ENCODE assay signal across 8 mouse cellular contexts in the genomic region with DNA sequence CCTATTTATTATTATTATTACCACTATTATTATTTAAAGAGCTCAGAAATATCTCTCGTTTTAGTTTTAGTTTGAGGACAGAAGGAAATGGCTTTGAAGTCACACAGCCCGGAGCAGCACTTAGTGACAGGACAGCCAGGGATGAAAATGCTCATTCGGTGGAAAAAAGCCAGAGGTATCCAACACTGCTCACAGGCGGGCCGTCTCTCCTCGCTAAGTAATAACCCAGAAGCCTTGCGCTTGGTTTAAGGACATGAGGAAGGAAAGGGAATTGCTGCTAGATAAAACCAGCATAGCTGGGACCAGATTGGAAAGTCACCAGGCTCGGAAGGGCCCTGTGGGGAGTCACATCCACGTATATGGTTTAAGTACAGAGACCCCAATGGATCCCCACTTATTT. TPM values are rescaled to one million over a fixed set of nuclear protein-coding genes. Genes with fewer than 3 reads are reported as not detected.
DNase-seq lines count a peak whose midpoint lies in the region; ATAC-seq lines count a peak whose summit lies in the region.

No protein-coding gene starts in this region.

- H3K9me3 ChIP-seq in kidney, embryonic 14.5 days (ENCODE audit: control insufficient read depth, low read length) = no peaks in the 10 kb centered on the region
- H3K9me3 ChIP-seq in forebrain, embryonic 13.5 days (replicated peaks) = no peaks in the 10 kb centered on the region
- H3K9me3 ChIP-seq in hindbrain, embryonic 12.5 days (replicated peaks) = no peaks in the 10 kb centered on the region
- no peaks in the 10 kb centered on the region for H3K9me3 ChIP-seq in midbrain, embryonic 16.5 days (replicated peaks; ENCODE audit: control insufficient read depth, low read length, poor library complexity, severe bottlenecking)

- H3K27me3 ChIP-seq in kidney, embryonic 14.5 days (ENCODE audit: control insufficient read depth, insufficient read depth, low read length) = no peaks in the 10 kb centered on the region
- H3K27me3 ChIP-seq in forebrain, embryonic 13.5 days = no peaks in the 10 kb centered on the region
- H3K27me3 ChIP-seq in hindbrain, embryonic 12.5 days = no peaks in the 10 kb centered on the region
- H3K27me3 ChIP-seq in midbrain, embryonic 16.5 days (ENCODE audit: control insufficient read depth, insufficient read depth, low read depth, low read length) = no peaks in the 10 kb centered on the region

- peaks cover 28% of the 10 kb centered on the region for H3K4me1 ChIP-seq in kidney, embryonic 14.5 days (ENCODE audit: control insufficient read depth, insufficient read depth, low read length)
- H3K4me1 ChIP-seq in forebrain, embryonic 13.5 days = peaks cover 37% of the 10 kb centered on the region
- H3K4me1 ChIP-seq in hindbrain, embryonic 12.5 days = peaks cover 41% of the 10 kb centered on the region
- H3K4me1 ChIP-seq in midbrain, embryonic 16.5 days (ENCODE audit: control insufficient read depth, insufficient read depth, low read length) = peaks cover 20% of the 10 kb centered on the region

- no peaks in the 10 kb centered on the region for H3K36me3 ChIP-seq in kidney, embryonic 14.5 days (ENCODE audit: control insufficient read depth, insufficient read depth, low read length)
- peaks cover 5% of the 10 kb centered on the region; the same call in 1 of the 2 replicates for H3K36me3 ChIP-seq in forebrain, embryonic 13.5 days (ENCODE audit: poor library complexity, severe bottlenecking)
- H3K36me3 ChIP-seq in hindbrain, embryonic 12.5 days = no peaks in the 10 kb centered on the region
- H3K36me3 ChIP-seq in midbrain, embryonic 16.5 days (ENCODE audit: control insufficient read depth, insufficient read depth, low read length) = no peaks in the 10 kb centered on the region

- H3K4me3 ChIP-seq in kidney, embryonic 14.5 days (ENCODE audit: low read length) = no peak overlapping the region
- H3K4me3 ChIP-seq in forebrain, embryonic 13.5 days = no peak overlapping the region
- H3K4me3 ChIP-seq in hindbrain, embryonic 12.5 days = no peak overlapping the region
- H3K4me3 ChIP-seq in midbrain, embryonic 16.5 days (ENCODE audit: low read depth, low read length) = no peak overlapping the region

- DNase-seq in kidney, adult 18-20 months = no peak
- no peak for DNase-seq in urinary bladder, postnatal 14 days (ENCODE audit: low spot score)
- DNase-seq in left cerebral cortex, postnatal 25 days (ENCODE audit: low spot score in 2 of 2) = no peak
- DNase-seq in layer of hippocampus, postnatal 14 days (ENCODE audit: low spot score in 2 of 2) = no peak

- no peak overlapping the region; the same call in 1 of the 2 replicates for H3K4me2 ChIP-seq in kidney, embryonic 14.5 days (replicated peaks; ENCODE audit: low read depth, low read length)
- H3K4me2 ChIP-seq in forebrain, embryonic 13.5 days = peak overlapping the region; percentile 17; the same call in 1 of the 2 replicates
- H3K4me2 ChIP-seq in hindbrain, embryonic 12.5 days (replicated peaks) = no peak overlapping the region
- H3K4me2 ChIP-seq in midbrain, embryonic 16.5 days (ENCODE audit: low read length) = no peak overlapping the region

- peak overlapping the region; percentile 59; the same call in 1 of the 2 replicates for H3K27ac ChIP-seq in kidney, embryonic 14.5 days (ENCODE audit: low read depth, low read length)
- H3K27ac ChIP-seq in forebrain, embryonic 13.5 days = peak overlapping the region; percentile 66
- H3K27ac ChIP-seq in hindbrain, embryonic 12.5 days = peak overlapping the region; percentile 52
- H3K27ac ChIP-seq in midbrain, embryonic 16.5 days (ENCODE audit: low read length) = peak overlapping the region; percentile 48

- H3K9ac ChIP-seq in kidney, embryonic 14.5 days (ENCODE audit: low read depth, low read length) = no peak overlapping the region
- peak overlapping the region; percentile 34; the same call in 1 of the 2 replicates for H3K9ac ChIP-seq in forebrain, embryonic 13.5 days
- no peak overlapping the region for H3K9ac ChIP-seq in hindbrain, embryonic 12.5 days
- no peak overlapping the region for H3K9ac ChIP-seq in midbrain, embryonic 16.5 days (ENCODE audit: low read depth, low read length)

- intact Hi-C loops in left cerebral cortex, postnatal 25 days (cut with DNase I) = no loop called here

- WGBS in kidney, embryonic 14.5 days = 12% methylated on average over 9 of the region's 9 CpGs
- 26% methylated on average over 9 of the region's 9 CpGs for WGBS in forebrain, embryonic 13.5 days
- 19% methylated on average over 9 of the region's 9 CpGs for WGBS in hindbrain, embryonic 12.5 days
- WGBS in midbrain, embryonic 16.5 days = 10% methylated on average over 9 of the region's 9 CpGs

- ATAC-seq in kidney, embryonic 14.5 days (ENCODE audit: low FRiP score, low TSS enrichment) = 0 out of 2 replicates have a peak, but pooled peaks have one; percentile 14
- no peak for ATAC-seq in forebrain, embryonic 13.5 days
- no peak for ATAC-seq in hindbrain, embryonic 12.5 days (ENCODE audit: low FRiP score)
- no peak for ATAC-seq in midbrain, embryonic 16.5 days

RNA-seq across cellular contexts. Expression of gene Nxn, which starts 35.3 kb away (rescaled TPM):
- polyA plus RNA-seq in kidney, embryonic 14.5 days (2014; fragmentation: Nextera tagmentation; extraction: Ambion mirVana) = 29.3 and 38.0 TPM in 2 replicates
- polyA plus RNA-seq in forebrain, embryonic 13.5 days (2015; fragmentation: Nextera tagmentation; extraction: Ambion mirVana) = 23.4 and 29.9 TPM in 2 replicates
- 54.3 and 57.3 TPM in 2 replicates for polyA plus RNA-seq in hindbrain, embryonic 12.5 days (2016; fragmentation: Nextera tagmentation; extraction: Ambion mirVana)
- polyA plus RNA-seq in midbrain, embryonic 16.5 days (2015; fragmentation: Nextera tagmentation; extraction: Ambion mirVana) = 16.3 and 17.4 TPM in 2 replicates
- 10 to 100 TPM; 10.3 to 11.5 TPM for total RNA-seq in left cerebral cortex, postnatal 25 days (2021)
- 10 to 100 TPM; 14.1 to 18.5 TPM for total RNA-seq in layer of hippocampus, postnatal 14 days (2021)

RNA-seq across cellular contexts. Expression of gene Timm22, which starts 43.1 kb away (rescaled TPM):
- 113 and 139 TPM in 2 replicates for polyA plus RNA-seq in kidney, embryonic 14.5 days (2014; fragmentation: Nextera tagmentation; extraction: Ambion mirVana)
- 102 and 104 TPM in 2 replicates for polyA plus RNA-seq in forebrain, embryonic 13.5 days (2015; fragmentation: Nextera tagmentation; extraction: Ambion mirVana)
- polyA plus RNA-seq in hindbrain, embryonic 12.5 days (2016; fragmentation: Nextera tagmentation; extraction: Ambion mirVana) = 111 and 113 TPM in 2 replicates
- 95.9 and 105 TPM in 2 replicates for polyA plus RNA-seq in midbrain, embryonic 16.5 days (2015; fragmentation: Nextera tagmentation; extraction: Ambion mirVana)
- 10 to 100 TPM; 36.3 to 37.3 TPM for total RNA-seq in left cerebral cortex, postnatal 25 days (2021)
- total RNA-seq in layer of hippocampus, postnatal 14 days (2021) = 10 to 100 TPM; 30.2 to 33.0 TPM
